Mouse (Mus musculus) bone marrow, adult 2 months (tissue): Measurements from ENCODE around the gene Adcy9.

ENCODE experiments used
- CTCF ChIP-seq: fragments of 200-500 bp; IDR thresholded peaks from 2 replicates; pipeline ENCODE4 v1.5.1; 2011; ENCODE audit warnings: low read length, control low read depth; ENCODE audit not compliant: control insufficient read depth, insufficient read depth
- POLR2A ChIP-seq: fragments of 200-500 bp; IDR thresholded peaks from 2 replicates; pipeline ENCODE4 v1.6.1; 2011; ENCODE audit warnings: low read depth, mild to moderate bottlenecking, control low read depth, low read length, borderline replicate concordance; ENCODE audit not compliant: control insufficient read depth

- TF ChIP-seq CTCF (no peak), POLR2A (no peak)
Measured at GRCm38 (mm10) chr16:4337269-4337668, 83.0 kb downstream of the Adcy9 start.
